Mouse (Mus musculus): ENCODE results near the gene Olfr307. TPM values are rescaled to one million over a fixed set of nuclear protein-coding genes. Genes with fewer than 3 reads are reported as not detected.

Gene Olfr307
- not detected in 2 replicates for polyA plus RNA-seq (2012; ENCODE audit: low replicate concordance)

GRCm38 (mm10) chr7:86337486-86337885 lies at the start of gene Olfr307:
TSS of gene Olfr307 (minus strand) at chr7:86337586.

GRCm38 (mm10) chr7:86386558-86386957 lies 49.2 kb upstream of the Olfr307 start, which contains the start of gene Olfr304:
TSS of gene Olfr304 (minus strand) at chr7:86386658.

GRCm38 (mm10) chr7:86366828-86367227 lies 29.4 kb upstream of the Olfr307 start, which contains the start of gene Olfr305:
TSS of gene Olfr305 (minus strand) at chr7:86366928.

GRCm38 (mm10) chr7:86325530-86325929 lies 11.9 kb downstream of the Olfr307 start, which contains the start of gene Olfr308:
TSS of gene Olfr308 (minus strand) at chr7:86325630.

GRCm38 (mm10) chr7:86313608-86314007 lies 23.8 kb downstream of the Olfr307 start, which contains the start of gene Olfr309:
TSS of gene Olfr309 (minus strand) at chr7:86313708.

Other genes starting within 250 kb of the Olfr307 start
- gene Vmn2r75, start 165.8 kb downstream of the Olfr307 start, polyA plus RNA-seq (2012; ENCODE audit: low replicate concordance) = not detected in 2 replicates
- gene Vmn2r76, start 91.3 kb downstream of the Olfr307 start, polyA plus RNA-seq (2012; ENCODE audit: low replicate concordance) = 0.02 TPM in 1 of 2 replicates, not detected in the other
- gene Olfr310, start 60.4 kb downstream of the Olfr307 start, polyA plus RNA-seq (2012; ENCODE audit: low replicate concordance) = not detected in 2 replicates
- gene Olfr309, start 23.9 kb downstream of the Olfr307 start, polyA plus RNA-seq (2012; ENCODE audit: low replicate concordance) = not detected in 2 replicates
- not detected in 2 replicates for gene Olfr308, start 12.0 kb downstream of the Olfr307 start, polyA plus RNA-seq (2012; ENCODE audit: low replicate concordance)
- not detected in 2 replicates for gene Olfr305, start 29.3 kb upstream of the Olfr307 start, polyA plus RNA-seq (2012; ENCODE audit: low replicate concordance)
- gene Olfr304, start 49.1 kb upstream of the Olfr307 start, polyA plus RNA-seq (2012; ENCODE audit: low replicate concordance) = not detected in 2 replicates
- not detected in 2 replicates for gene Olfr303, start 60.2 kb upstream of the Olfr307 start, polyA plus RNA-seq (2012; ENCODE audit: low replicate concordance)
- not detected in 2 replicates for gene Olfr301, start 66.3 kb upstream of the Olfr307 start, polyA plus RNA-seq (2012; ENCODE audit: low replicate concordance)
- gene Olfr299, start 122.3 kb upstream of the Olfr307 start, polyA plus RNA-seq (2012; ENCODE audit: low replicate concordance) = not detected in 2 replicates
- gene Olfr298, start 154.9 kb upstream of the Olfr307 start, polyA plus RNA-seq (2012; ENCODE audit: low replicate concordance) = not detected in 2 replicates
- gene Olfr297, start 182.4 kb upstream of the Olfr307 start, polyA plus RNA-seq (2012; ENCODE audit: low replicate concordance) = not detected in 2 replicates
- not detected in 2 replicates for gene Olfr295, start 246.3 kb upstream of the Olfr307 start, polyA plus RNA-seq (2012; ENCODE audit: low replicate concordance)

Measured in leukemia stem cell, adult 10-12 weeks (primary cell).